Mouse (Mus musculus) lung, postnatal 0 days (tissue): ENCODE measurements around the gene Gse1. TPM values are rescaled to one million over a fixed set of nuclear protein-coding genes. Genes with fewer than 3 reads are reported as not detected.
A peak's percentile ranks its signal among the peaks of the same experiment; 100 is the strongest.

Experiments used
- ATAC-seq: fragments of 200-750 bp; cut with Nextera tagmentation; 2 replicates; pipeline ENCODE4 v1.8.0; 2017; ENCODE audit warnings: moderate library complexity
- DNase-seq: peaks from one replicate; pipeline ENCODE4 v3.0.0-alpha.2; 2016; ENCODE audit warnings: low spot score
- H3K27ac ChIP-seq: fragments of 300-500 bp; sonication (generic); 2 replicates; pipeline ENCODE4 v1.5.1; 2014; ENCODE audit warnings: antibody characterized with exemption, mild to moderate bottlenecking, low read length, mixed read lengths
- H3K27me3 ChIP-seq: fragments of 300-500 bp; sonication (generic); replicated peaks from 2 replicates; pipeline ENCODE4 v1.6.1; 2014; ENCODE audit warnings: low read length, mixed read lengths; ENCODE audit not compliant: insufficient read depth
- H3K36me3 ChIP-seq: fragments of 300-500 bp; sonication (generic); 2 replicates; pipeline ENCODE4 v1.6.1; 2014; ENCODE audit warnings: low read length, mixed read lengths; ENCODE audit not compliant: insufficient read depth
- H3K4me1 ChIP-seq: fragments of 300-500 bp; sonication (generic); 2 replicates; pipeline ENCODE4 v1.6.1; 2014; ENCODE audit warnings: antibody characterized with exemption, low read depth, low read length, mixed read lengths; ENCODE audit not compliant: insufficient read depth
- H3K4me2 ChIP-seq: fragments of 300-500 bp; sonication (generic); replicated peaks from 2 replicates; pipeline ENCODE4 v1.6.1; 2014; ENCODE audit warnings: low read depth, mild to moderate bottlenecking, low read length, moderate library complexity, mixed read lengths
- H3K4me3 ChIP-seq: fragments of 300-500 bp; sonication (generic); 2 replicates; pipeline ENCODE4 v1.5.1; 2014; ENCODE audit warnings: low read depth, low read length
- H3K9ac ChIP-seq: fragments of 300-500 bp; sonication (generic); replicated peaks from 2 replicates; pipeline ENCODE4 v1.6.1; 2014; ENCODE audit warnings: low read depth, mild to moderate bottlenecking
- H3K9me3 ChIP-seq: fragments of 300-500 bp; sonication (generic); 2 replicates; pipeline ENCODE4 v1.6.1; 2016; ENCODE audit warnings: low read length, mixed read lengths
- CTCF ChIP-seq: IDR thresholded peaks from 2 replicates; pipeline ENCODE4 v1.5.1; 2016; ENCODE audit warnings: antibody characterized with exemption, mild to moderate bottlenecking
- EP300 ChIP-seq: IDR thresholded peaks from 2 replicates; pipeline ENCODE4 v1.6.1; 2016; ENCODE audit warnings: antibody characterized with exemption, mild to moderate bottlenecking, control low read depth
- WGBS: fragments of 180-500 bp; shearing (Covaris S2); extraction: QIAGEN DNeasy Blood & Tissue Kit; methylation state at CpG from one replicate; pipeline ENCODE4 v1.1.7; 2014; 5-methylcytosine and 5-hydroxymethylcytosine counted together
- polyA plus RNA-seq: library from polyadenylated mRNA; unstranded; fragments of >200 nt; fragmentation: Nextera tagmentation; extraction: Ambion mirVana; gene quantifications from 2 replicates; pipeline ENCODE4 v1.2.1, GENCODE M21; 2015

Gene Gse1
- polyA plus RNA-seq, 1 experiment from 2014 or later = 9.9 TPM

GRCm38 (mm10) chr8:120407701-120408240 lies 179.5 kb downstream of the Gse1 start:
- Histone ChIP-seq H3K4me1 (peaks cover 5% of the 10 kb centered on the region; the same call in 1 of the 2 replicates), H3K4me2 (no peak overlapping the region), H3K27me3 (no peaks in the 10 kb centered on the region), H3K9ac (no peak overlapping the region), H3K27ac (no peak overlapping the region), H3K4me3 (no peak overlapping the region), H3K9me3 (no peaks in the 10 kb centered on the region), H3K36me3 (no peaks in the 10 kb centered on the region)
- DNase-seq (peak; percentile 75), ATAC-seq (peak; percentile 82)
- TF ChIP-seq CTCF = peak; percentile 79
- TF ChIP-seq EP300 = no peak
- 13% methylated on average over 9 of the region's 9 CpGs for WGBS

- no peaks in the 10 kb centered on the region for H3K36me3 ChIP-seq
- ATAC-seq = peak; percentile 69; the same call in 1 of the 2 replicates
Observed at GRCm38 (mm10) chr8:120408241-120409215, 180.3 kb downstream of the Gse1 start.

GRCm38 (mm10) chr8:120409371-120410013 lies 181.2 kb downstream of the Gse1 start:
- DNase-seq (no peak), ATAC-seq (no peak)
- WGBS = 59% methylated on average over 11 of the region's 11 CpGs
- H3K27ac ChIP-seq = no peak overlapping the region
- no peaks in the 10 kb centered on the region for H3K36me3 ChIP-seq
- H3K4me1 ChIP-seq = peaks cover 5% of the 10 kb centered on the region; the same call in 1 of the 2 replicates
- no peak overlapping the region for H3K4me3 ChIP-seq
- no peak overlapping the region for H3K9ac ChIP-seq
- no peaks in the 10 kb centered on the region for H3K27me3 ChIP-seq
- no peaks in the 10 kb centered on the region for H3K9me3 ChIP-seq
- no peak overlapping the region for H3K4me2 ChIP-seq
- TF ChIP-seq EP300 = no peak
- TF ChIP-seq CTCF = no peak

More at GRCm38 (mm10) chr8:120408241-120409215, 180.3 kb downstream of the Gse1 start:
- no peaks in the 10 kb centered on the region for H3K9me3 ChIP-seq
- H3K4me2 ChIP-seq = no peak overlapping the region
- H3K4me1 ChIP-seq = peaks cover 5% of the 10 kb centered on the region; the same call in 1 of the 2 replicates
- 39% methylated on average over 14 of the region's 14 CpGs for WGBS
- H3K27ac ChIP-seq = no peak overlapping the region
- H3K4me3 ChIP-seq = no peak overlapping the region
- H3K27me3 ChIP-seq = no peaks in the 10 kb centered on the region
- peak; percentile 81 for TF ChIP-seq EP300
- TF ChIP-seq CTCF = peak; percentile 55
- no peak overlapping the region for H3K9ac ChIP-seq
- peak; percentile 14 for DNase-seq

GRCm38 (mm10) chr8:120411059-120411458 lies 182.8 kb downstream of the Gse1 start:
- H3K27ac ChIP-seq = no peak overlapping the region
- DNase-seq (no peak), ATAC-seq (no peak)
- H3K9me3 ChIP-seq = no peaks in the 10 kb centered on the region
- no peaks in the 10 kb centered on the region for H3K36me3 ChIP-seq
- no peak overlapping the region for H3K9ac ChIP-seq
- TF ChIP-seq EP300 = no peak
- TF ChIP-seq CTCF = no peak
- WGBS = 78% methylated on average over 14 of the region's 14 CpGs
- no peak overlapping the region for H3K4me2 ChIP-seq
- no peaks in the 10 kb centered on the region for H3K27me3 ChIP-seq
- peaks cover 8% of the 10 kb centered on the region; the same call in 1 of the 2 replicates for H3K4me1 ChIP-seq
- no peak overlapping the region for H3K4me3 ChIP-seq

- no peaks in the 10 kb centered on the region for H3K36me3 ChIP-seq
- H3K9me3 ChIP-seq = no peaks in the 10 kb centered on the region
- H3K4me2 ChIP-seq = no peak overlapping the region
- peaks cover 12% of the 10 kb centered on the region; the same call in 1 of the 2 replicates for H3K4me1 ChIP-seq
- no peak for TF ChIP-seq EP300
- no peak for TF ChIP-seq CTCF
- H3K27me3 ChIP-seq = no peaks in the 10 kb centered on the region
- no peak overlapping the region for H3K4me3 ChIP-seq
- ATAC-seq (no peak), DNase-seq (no peak)
- no peak overlapping the region for H3K27ac ChIP-seq
- WGBS = 60% methylated on average over 8 of the region's 8 CpGs
- no peak overlapping the region for H3K9ac ChIP-seq
Observed at GRCm38 (mm10) chr8:120411862-120412261, 183.6 kb downstream of the Gse1 start.

GRCm38 (mm10) chr8:120412357-120412756 lies 184.1 kb downstream of the Gse1 start:
- Histone ChIP-seq H3K9ac (no peak overlapping the region), H3K9me3 (no peaks in the 10 kb centered on the region), H3K27me3 (no peaks in the 10 kb centered on the region), H3K4me2 (no peak overlapping the region), H3K4me3 (no peak overlapping the region), H3K36me3 (no peaks in the 10 kb centered on the region), H3K4me1 (peaks cover 14% of the 10 kb centered on the region; the same call in 1 of the 2 replicates), H3K27ac (no peak overlapping the region)
- ATAC-seq (no peak), DNase-seq (no peak)
- 87% methylated on average over 4 of the region's 4 CpGs for WGBS
- no peak for TF ChIP-seq EP300
- TF ChIP-seq CTCF = no peak
